Comparison of ENCODE assay signal across 9 mouse cellular contexts in genomic region chr10:127937428-127938010, GRCm38 (mm10). TPM values are rescaled to one million over a fixed set of nuclear protein-coding genes. Genes with fewer than 3 reads are reported as not detected.
A peak's percentile ranks its signal among the peaks of the same experiment; 100 is the strongest.
DNase-seq lines count a peak whose midpoint lies in the region; ATAC-seq and TF ChIP-seq lines count a peak whose summit lies in the region.
"Had no signal": no experiment of that assay in that cellular context is flagged by ENCODE, and none has a peak within 500 bp of the region (broad histone marks: within the 10 kb centered on the region; RNA-seq: fewer than 3 reads in every experiment).

No protein-coding gene starts in this region.

- no peaks in the 10 kb centered on the region for H3K36me3 ChIP-seq in kidney, adult 2 months (ENCODE audit: control insufficient read depth, insufficient read depth, low read length)
- H3K36me3 ChIP-seq in kidney, embryonic 15.5 days, result no peaks in the 10 kb centered on the region
- H3K36me3 ChIP-seq: embryonic facial prominence, embryonic 15.5 days had no signal

- intact Hi-C loops in gastrocnemius, postnatal 36 days (cut with DNase I), result loop anchor here (2.0 to 5.0 kb wide), 5 partner anchors 199 to 360 kb away; partner anchors contain the start of genes Stat6 and Zbtb39

- H3K27ac ChIP-seq in kidney, adult 2 months (ENCODE audit: insufficient read depth, low read depth, low read length), result peak overlapping the region; percentile 66
- no peak overlapping the region for H3K27ac ChIP-seq in kidney, embryonic 15.5 days
- H3K27ac ChIP-seq: embryonic facial prominence, embryonic 15.5 days had no signal

- no peak overlapping the region for H3K9ac ChIP-seq in kidney, embryonic 15.5 days
- H3K9ac ChIP-seq: embryonic facial prominence, embryonic 15.5 days had no signal

- no peaks in the 10 kb centered on the region for H3K27me3 ChIP-seq in kidney, adult 2 months (replicated peaks; ENCODE audit: control insufficient read depth, insufficient read depth, low read length)
- H3K27me3 ChIP-seq in kidney, embryonic 15.5 days, result no peaks in the 10 kb centered on the region
- H3K27me3 ChIP-seq: embryonic facial prominence, embryonic 15.5 days had no signal

- no peak overlapping the region for H3K4me2 ChIP-seq in kidney, embryonic 15.5 days
- H3K4me2 ChIP-seq: embryonic facial prominence, embryonic 15.5 days had no signal

- no peak overlapping the region for H3K4me3 ChIP-seq in kidney, adult 2 months (ENCODE audit: insufficient read depth, low read depth, low read length)
- no peak overlapping the region for H3K4me3 ChIP-seq in kidney, embryonic 15.5 days (replicated peaks)
- H3K4me3 ChIP-seq: embryonic facial prominence, embryonic 15.5 days had no signal

- ATAC-seq in kidney, embryonic 15.5 days (replicated peaks; ENCODE audit: low FRiP score), result no peak
- ATAC-seq in megakaryocyte progenitor cell, adult 5-6 weeks (replicated peaks; ENCODE audit: poor library complexity), result peak; percentile 83

- TF ChIP-seq CTCF in kidney, adult 2 months (conservative IDR thresholded peaks at IDR 0.05; ENCODE audit: insufficient read depth, insufficient read length, low read depth, low read length), result peak; percentile 49

- peak; percentile 83 for DNase-seq in kidney, adult 2 months
- DNase-seq in NIH3T3 (ENCODE audit: low read depth), result peak; percentile 90
- peak; percentile 53 for DNase-seq in cerebellum, adult 9-11 months
- peak; percentile 17 to 47 for DNase-seq in gastrocnemius, postnatal 36 days
- DNase-seq in layer of hippocampus, postnatal 36 days, result peak; percentile 17 to 45
- DNase-seq in thymus, postnatal 14 days, result peak; percentile 33

- WGBS in kidney, adult 2 months, result 0% methylated on average over 2 of the region's 2 CpGs
- WGBS in kidney, embryonic 15.5 days, result 2% methylated on average over 2 of the region's 2 CpGs

- H3K4me1 ChIP-seq in kidney, adult 2 months (ENCODE audit: control insufficient read depth, insufficient read depth, low read length), result peaks cover 9% of the 10 kb centered on the region; the same call in 1 of the 2 replicates
- no peaks in the 10 kb centered on the region for H3K4me1 ChIP-seq in kidney, embryonic 15.5 days
- H3K4me1 ChIP-seq: embryonic facial prominence, embryonic 15.5 days had no signal

- no peak for TF ChIP-seq POLR2A in kidney, adult 2 months (IDR thresholded peaks at IDR 0.05; ENCODE audit: low read depth, low read length)

- no peaks in the 10 kb centered on the region for H3K9me3 ChIP-seq in kidney, embryonic 15.5 days (replicated peaks)
- H3K9me3 ChIP-seq: embryonic facial prominence, embryonic 15.5 days had no signal

RNA-seq across cellular contexts. Expression of gene Sdr9c7, which starts 39.2 kb away (rescaled TPM):
- polyA plus RNA-seq in kidney, adult 2 months (2012; rRNA removed), result 0.13 TPM in 1 of 2 replicates, not detected in the other
- polyA plus RNA-seq in kidney, embryonic 15.5 days (2015; fragmentation: Nextera tagmentation; extraction: Ambion mirVana), result 0.08 TPM in 1 of 2 replicates, not detected in the other
- not detected for total RNA-seq in gastrocnemius, postnatal 36 days (2021)
- total RNA-seq in layer of hippocampus, postnatal 36 days (2021), result not detected
- not detected in 2 replicates for total RNA-seq in megakaryocyte progenitor cell, adult 5-6 weeks (2015)
- total RNA-seq in megakaryocyte progenitor cell, adult 5-6 weeks (2017), result not detected in 2 replicates

RNA-seq across cellular contexts. Expression of gene Rdh7, which starts 48.9 kb away (rescaled TPM):
- 0.20 and 0.31 TPM in 2 replicates for polyA plus RNA-seq in kidney, adult 2 months (2012; rRNA removed)
- polyA plus RNA-seq in kidney, embryonic 15.5 days (2015; fragmentation: Nextera tagmentation; extraction: Ambion mirVana), result not detected in 2 replicates
- total RNA-seq in gastrocnemius, postnatal 36 days (2021), result not detected
- not detected for total RNA-seq in layer of hippocampus, postnatal 36 days (2021)
- not detected in 2 replicates for total RNA-seq in megakaryocyte progenitor cell, adult 5-6 weeks (2015)
- not detected in 2 replicates for total RNA-seq in megakaryocyte progenitor cell, adult 5-6 weeks (2017)
- polyA plus RNA-seq: embryonic facial prominence, embryonic 15.5 days had no signal

Comparison
In these comparisons a context has a peak if more than half of its experiments do, and no peak if none do; other contexts are left out.
1. DNase-seq: peak in every context shown above with its lines; median percentile 90 in NIH3T3; 83 in kidney, adult 2 months; 53 in cerebellum, adult 9-11 months; 33 in thymus, postnatal 14 days; 32 in gastrocnemius, postnatal 36 days; 31 in layer of hippocampus, postnatal 36 days.